Mouse (Mus musculus) Patski (cell line): ENCODE data around the gene Aff3. TPM values are rescaled to one million over a fixed set of nuclear protein-coding genes. Genes with fewer than 3 reads are reported as not detected.

ENCODE experiments used
- ATAC-seq: fragments of 100-300 bp; one replicate; pipeline ENCODE4 v1.8.0; 2021
- CTCF ChIA-PET: fragments of 350-600 bp; sonication (Branson Sonifier 250); formaldehyde crosslinking; loops from one replicate; lab custom pipeline; 2022; ENCODE audit warnings: inconsistent platforms; lab: Charles Lee
- POLR2A ChIA-PET: fragments of 350-600 bp; sonication (Branson Sonifier 250); formaldehyde crosslinking; loops from one replicate; lab custom pipeline; 2022; ENCODE audit warnings: antibody characterized with exemption, inconsistent platforms; lab: Charles Lee
- DNase-seq: peaks from one replicate; pipeline ENCODE4 v3.0.0-alpha.2; 2011; ENCODE audit warnings: low read depth, low spot score
- H3K27me3 ChIP-seq: fragments of 371-371 bp; one replicate; pipeline ENCODE4 v1.5.1; 2021
- CTCF ChIP-seq: fragments of 100-300 bp; IDR thresholded peaks from one replicate; pipeline ENCODE4 v1.5.1; 2021
- in situ Hi-C: fragments of 300-500 bp; cut with MboI; formaldehyde crosslinking; loops from 3 replicates; pipeline ENCODE4 v1.11.1; 2018; ENCODE audit warnings: low pct_unique_long_range_greater_than_20kb, mixed read lengths
- polyA plus RNA-seq: library from polyadenylated mRNA; unstranded; gene quantifications from one replicate; pipeline ENCODE4 v1.2.3, GENCODE M21; 2021

Aff3 gene
- polyA plus RNA-seq, 1 experiment from 2014 or later = 0.39 TPM

GRCm38 (mm10) chr1:38382683-38383082 lies 282.1 kb downstream of the Aff3 start:
- H3K27me3 ChIP-seq = no peaks in the 10 kb centered on the region
- DNase-seq (no peak), ATAC-seq (no peak)
- in situ Hi-C loops = loop anchor here (5.0 to 10.0 kb wide), 2 partner anchors 178 to 390 kb away; no protein-coding TSS in a partner anchor
- POLR2A ChIA-PET = no interaction called here
- no peak for TF ChIP-seq CTCF
- CTCF ChIA-PET = no interaction called here

GRCm38 (mm10) chr1:38377930-38378329 lies 286.8 kb downstream of the Aff3 start:
- TF ChIP-seq CTCF = no peak
- ChIA-PET CTCF (no interaction called here), POLR2A (no interaction called here)
- DNase-seq (no peak), ATAC-seq (no peak)
- in situ Hi-C loops = no loop called here
- no peaks in the 10 kb centered on the region for H3K27me3 ChIP-seq

GRCm38 (mm10) chr1:38369166-38369565 lies 295.6 kb downstream of the Aff3 start:
- in situ Hi-C loops = no loop called here
- POLR2A ChIA-PET = no interaction called here
- no peak for TF ChIP-seq CTCF
- H3K27me3 ChIP-seq = no peaks in the 10 kb centered on the region
- CTCF ChIA-PET = no interaction called here
- DNase-seq = no peak
- no peak for ATAC-seq

DNA sequence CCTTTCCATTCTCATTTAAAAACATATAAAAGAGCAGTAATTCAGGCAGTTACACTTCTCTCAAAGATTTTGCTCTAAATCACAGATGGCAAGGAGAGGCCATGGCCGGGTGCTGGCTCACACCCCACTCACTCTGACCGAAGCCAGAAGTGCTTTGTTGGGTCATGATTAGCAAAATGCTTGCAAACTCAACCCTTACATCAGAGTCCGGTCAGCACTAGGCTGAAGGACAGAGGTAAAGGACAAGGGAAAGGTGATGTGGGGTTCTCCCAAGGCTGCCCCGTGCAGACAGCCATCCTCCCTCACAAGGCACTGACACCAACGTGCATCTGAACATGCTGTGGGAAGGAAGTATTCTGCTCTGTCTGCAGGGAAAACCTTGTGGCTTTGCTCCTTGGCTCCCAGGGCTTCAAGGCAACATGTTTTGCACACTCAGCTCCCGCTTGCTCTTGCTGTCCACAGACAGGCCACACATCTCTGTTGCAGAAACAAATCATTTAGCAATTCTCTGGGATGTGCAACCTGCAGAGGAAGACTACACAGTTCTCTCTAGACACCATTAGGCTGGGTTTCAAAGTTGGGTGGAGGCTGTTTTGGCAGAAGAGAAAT lies 296.6 kb downstream of the Aff3 start:
- no peaks in the 10 kb centered on the region for H3K27me3 ChIP-seq
- CTCF ChIA-PET = no interaction called here
- in situ Hi-C loops = no loop called here
- POLR2A ChIA-PET = no interaction called here
- no peak for TF ChIP-seq CTCF
- DNase-seq (no peak), ATAC-seq (no peak)

DNA sequence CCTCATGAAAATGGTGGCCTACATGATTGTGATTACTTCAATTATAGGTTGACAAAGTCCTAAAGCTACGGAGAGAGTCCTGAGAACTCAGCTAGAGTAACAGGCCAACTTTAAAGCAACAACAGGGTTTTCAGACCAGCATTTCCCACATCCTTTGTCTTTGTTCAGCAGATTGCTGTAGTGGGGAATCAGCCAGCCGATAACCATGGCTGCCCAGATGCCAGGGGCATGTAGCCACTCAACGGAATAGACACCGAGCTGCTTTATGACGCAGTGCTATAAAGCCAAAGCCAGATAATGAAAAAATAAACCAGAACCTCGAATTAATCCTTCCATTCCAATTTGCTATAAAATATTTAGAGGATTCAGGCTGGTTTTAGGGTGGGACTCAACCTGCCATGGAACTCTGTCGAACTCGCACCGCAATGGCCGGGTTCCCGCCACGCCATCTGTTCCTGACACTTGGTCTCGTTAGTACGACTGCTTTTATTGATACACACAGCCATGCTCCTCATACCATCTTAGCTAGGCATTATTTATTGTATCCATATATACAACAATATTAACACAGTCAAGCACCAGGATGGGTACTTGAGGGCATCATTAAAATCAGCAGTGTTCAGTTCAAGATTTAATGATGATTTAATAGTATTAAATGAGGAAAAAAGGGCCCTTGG lies 297.2 kb downstream of the Aff3 start:
- in situ Hi-C loops = no loop called here
- no peaks in the 10 kb centered on the region for H3K27me3 ChIP-seq
- ChIA-PET POLR2A (no interaction called here), CTCF (no interaction called here)
- ATAC-seq = no peak
- TF ChIP-seq CTCF = no peak
- DNase-seq = no peak

DNA sequence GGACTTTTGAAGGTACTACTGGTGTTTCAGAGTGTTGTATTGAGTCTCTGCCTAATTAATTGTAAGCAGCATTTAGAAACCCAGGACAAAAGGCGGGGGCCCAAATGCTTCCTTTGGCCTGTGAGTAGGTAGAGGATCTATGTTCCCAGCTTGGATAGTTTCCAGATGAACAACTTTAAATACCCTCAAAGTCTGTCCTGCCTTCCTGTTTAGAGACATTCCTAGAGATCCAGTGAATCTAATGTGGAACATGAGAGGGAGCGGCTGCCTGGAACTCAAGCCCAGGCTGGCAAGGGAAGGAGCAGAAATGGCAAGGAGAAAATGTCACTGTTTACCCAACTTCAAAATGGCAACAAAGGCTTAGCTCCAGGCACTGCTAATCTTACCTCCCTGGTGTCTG lies 300.9 kb downstream of the Aff3 start:
- ChIA-PET POLR2A (no interaction called here), CTCF (no interaction called here)
- H3K27me3 ChIP-seq = no peaks in the 10 kb centered on the region
- in situ Hi-C loops = no loop called here
- TF ChIP-seq CTCF = no peak
- no peak for DNase-seq
- ATAC-seq = no peak

- DNase-seq (no peak), ATAC-seq (no peak)
- H3K27me3 ChIP-seq = no peaks in the 10 kb centered on the region
- no peak for TF ChIP-seq CTCF
- ChIA-PET CTCF (interaction anchor here (0.6 to 1.2 kb wide), 2 partner anchors 20 to 962 kb away, joined by 3 read pairs; no protein-coding TSS in a partner anchor), POLR2A (no interaction called here)
- in situ Hi-C loops = no loop called here
These were observed 302.5 kb downstream of the Aff3 start for GRCm38 (mm10) chr1:38362275-38362674.

- TF ChIP-seq CTCF = no peak
- no peak for DNase-seq
- POLR2A ChIA-PET = no interaction called here
- CTCF ChIA-PET = interaction anchor here (1.0 to 1.7 kb wide), 2 partner anchors 11 to 34 kb away, joined by 3 to 4 read pairs; no protein-coding TSS in a partner anchor
- no peak for ATAC-seq
- in situ Hi-C loops = no loop called here
- no peaks in the 10 kb centered on the region for H3K27me3 ChIP-seq
These were observed 305.9 kb downstream of the Aff3 start for GRCm38 (mm10) chr1:38358797-38359349.

- DNase-seq (no peak), ATAC-seq (no peak)
- no peaks in the 10 kb centered on the region for H3K27me3 ChIP-seq
- ChIA-PET CTCF (no interaction called here), POLR2A (no interaction called here)
- in situ Hi-C loops = no loop called here
- no peak for TF ChIP-seq CTCF
These were observed 306.6 kb downstream of the Aff3 start for GRCm38 (mm10) chr1:38357933-38358796.

- in situ Hi-C loops = no loop called here
- no peaks in the 10 kb centered on the region for H3K27me3 ChIP-seq
- ChIA-PET CTCF (no interaction called here), POLR2A (no interaction called here)
- no peak for TF ChIP-seq CTCF
- ATAC-seq = no peak
- DNase-seq = no peak
These were observed 310.2 kb downstream of the Aff3 start for GRCm38 (mm10) chr1:38354585-38354984.
